Mouse (Mus musculus): Measurements from ENCODE around the gene Prl3d3. TPM values are rescaled to one million over a fixed set of nuclear protein-coding genes. Genes with fewer than 3 reads are reported as not detected.
"Not testable (repeated sequence)": the region's sequence is repeated elsewhere in the genome, so short reads cannot be mapped to it uniquely, and the experiment has no call there.

Gene Prl3d3
- not detected in 2 replicates for polyA plus RNA-seq (2012; rRNA removed)

- not testable (repeated sequence) for H3K27ac ChIP-seq (ENCODE audit: insufficient read depth, low read length); H3K4me1 ChIP-seq (ENCODE audit: control insufficient read depth, insufficient read depth, low read length)
Measured at GRCm38 (mm10) chr13:27156490-27156889, at the start of gene Prl3d3. Prl3d3 (plus strand) TSS chr13:27156790.

GRCm38 (mm10) chr13:27121398-27121797, 35.2 kb upstream of the Prl3d3 start, which contains the start of gene Prl3d2:
Prl3d2 (plus strand) TSS chr13:27121698.
- H3K27ac ChIP-seq (ENCODE audit: insufficient read depth, low read length); H3K4me3 ChIP-seq (ENCODE audit: insufficient read depth, low read length); H3K4me1 ChIP-seq (ENCODE audit: control insufficient read depth, insufficient read depth, low read length): not testable (repeated sequence)

More at GRCm38 (mm10) chr13:27156490-27156889, at the start of gene Prl3d3:
- H3K4me3 ChIP-seq (ENCODE audit: insufficient read depth, low read length) = not testable (repeated sequence)

- TF ChIP-seq CTCF (IDR thresholded peaks at IDR 0.05; ENCODE audit: extremely low read depth, insufficient read depth, low read length) (no peak), POLR2A (IDR thresholded peaks at IDR 0.05; ENCODE audit: extremely low read depth, insufficient read depth, low read length) (no peak)
- Histone ChIP-seq H3K4me3 (ENCODE audit: insufficient read depth, low read length) (no peak overlapping the region), H3K27ac (ENCODE audit: insufficient read depth, low read length) (no peak overlapping the region), H3K4me1 (ENCODE audit: control insufficient read depth, insufficient read depth, low read length) (no peaks in the 10 kb centered on the region)
Measured at GRCm38 (mm10) chr13:27148264-27148663, 8.3 kb upstream of the Prl3d3 start.

GRCm38 (mm10) chr13:27196359-27196758, 39.8 kb downstream of the Prl3d3 start, which contains the start of gene Prl3c1:
Prl3c1 (plus strand) TSS chr13:27196659.
- no peak within 1 kb of the TSS for H3K4me3 ChIP-seq (ENCODE audit: insufficient read depth, low read length)
- H3K27ac ChIP-seq (ENCODE audit: insufficient read depth, low read length) = no peak within 1 kb of the TSS
- TF ChIP-seq POLR2A (IDR thresholded peaks at IDR 0.05; ENCODE audit: extremely low read depth, insufficient read depth, low read length) (no peak), CTCF (IDR thresholded peaks at IDR 0.05; ENCODE audit: extremely low read depth, insufficient read depth, low read length) (no peak)
- no peaks in the 10 kb centered on the region for H3K4me1 ChIP-seq (ENCODE audit: control insufficient read depth, insufficient read depth, low read length)

Other genes starting within 250 kb of the Prl3d3 start
- gene Prl, start 99.2 kb upstream of the Prl3d3 start, polyA plus RNA-seq (2012; rRNA removed) = 0.15 TPM in 1 of 2 replicates, not detected in the other
- not detected in 2 replicates for gene Prl3d1, start 62.6 kb upstream of the Prl3d3 start, polyA plus RNA-seq (2012; rRNA removed)
- gene Prl3d2, start 35.1 kb upstream of the Prl3d3 start, polyA plus RNA-seq (2012; rRNA removed) = not detected in 2 replicates
- not detected in 2 replicates for gene Prl3c1, start 39.9 kb downstream of the Prl3d3 start, polyA plus RNA-seq (2012; rRNA removed)
- 0.17 and 0.21 TPM in 2 replicates for gene Prl3b1, start 85.1 kb downstream of the Prl3d3 start, polyA plus RNA-seq (2012; rRNA removed)
- not detected in 2 replicates for gene Prl3a1, start 102.6 kb downstream of the Prl3d3 start, polyA plus RNA-seq (2012; rRNA removed)
- not detected in 2 replicates for gene Prl6a1, start 155.8 kb downstream of the Prl3d3 start, polyA plus RNA-seq (2012; rRNA removed)
- gene Prl8a2, start 188.9 kb downstream of the Prl3d3 start, polyA plus RNA-seq (2012; rRNA removed) = 0.11 TPM in 1 of 2 replicates, not detected in the other
- gene Prl2b1, start 234.1 kb downstream of the Prl3d3 start, polyA plus RNA-seq (2012; rRNA removed) = not detected in 2 replicates

Data from cortical plate, adult 2 months (tissue).